Mouse (Mus musculus): ENCODE results near the gene Elp4. TPM values are rescaled to one million over a fixed set of nuclear protein-coding genes. Genes with fewer than 3 reads are reported as not detected.

Elp4 gene
- polyA plus RNA-seq, 1 experiment from 2014 or later, result 11.3 TPM

GRCm38 (mm10) chr2:105659926-105660873, 244.2 kb downstream of the Elp4 start:
- TF ChIP-seq EP300 (IDR thresholded peaks at IDR 0.05) (no peak), CTCF (IDR thresholded peaks at IDR 0.05) (no peak)
- peaks cover 72% of the 10 kb centered on the region for H3K27me3 ChIP-seq (replicated peaks; ENCODE audit: insufficient read depth, low read length)
- ATAC-seq (no peak), DNase-seq (ENCODE audit: low spot score) (no peak)
- H3K4me3 ChIP-seq (ENCODE audit: low read depth, low read length), result no peak overlapping the region
- WGBS, result 2% methylated on average over 41 of the region's 41 CpGs
- H3K4me2 ChIP-seq (replicated peaks; ENCODE audit: low read depth, low read length), result no peak overlapping the region
- no peak overlapping the region for H3K9ac ChIP-seq (replicated peaks; ENCODE audit: low read depth)
- H3K27ac ChIP-seq (ENCODE audit: low read length), result no peak overlapping the region
- no peaks in the 10 kb centered on the region for H3K36me3 ChIP-seq (ENCODE audit: insufficient read depth, low read length)
- H3K4me1 ChIP-seq (ENCODE audit: insufficient read depth, low read depth, low read length), result no peaks in the 10 kb centered on the region
- no peaks in the 10 kb centered on the region for H3K9me3 ChIP-seq (ENCODE audit: low read length)

- Histone ChIP-seq H3K4me3 (ENCODE audit: low read depth, low read length) (no peak overlapping the region), H3K36me3 (ENCODE audit: insufficient read depth, low read length) (no peaks in the 10 kb centered on the region), H3K9ac (replicated peaks; ENCODE audit: low read depth) (no peak overlapping the region), H3K27me3 (replicated peaks; ENCODE audit: insufficient read depth, low read length) (peaks cover 74% of the 10 kb centered on the region), H3K4me1 (ENCODE audit: insufficient read depth, low read depth, low read length) (no peaks in the 10 kb centered on the region), H3K4me2 (replicated peaks; ENCODE audit: low read depth, low read length) (no peak overlapping the region), H3K27ac (ENCODE audit: low read length) (no peak overlapping the region), H3K9me3 (ENCODE audit: low read length) (no peaks in the 10 kb centered on the region)
- TF ChIP-seq EP300 (IDR thresholded peaks at IDR 0.05), result no peak
- TF ChIP-seq CTCF (IDR thresholded peaks at IDR 0.05), result no peak
- WGBS, result 9% methylated on average over 9 of the region's 9 CpGs
- no peak for ATAC-seq
- no peak for DNase-seq (ENCODE audit: low spot score)
Observed at GRCm38 (mm10) chr2:105659350-105659749, 245.0 kb downstream of the Elp4 start.

GRCm38 (mm10) chr2:105656456-105656855, 247.9 kb downstream of the Elp4 start:
- Histone ChIP-seq H3K36me3 (ENCODE audit: insufficient read depth, low read length) (no peaks in the 10 kb centered on the region), H3K27me3 (replicated peaks; ENCODE audit: insufficient read depth, low read length) (peaks cover 52% of the 10 kb centered on the region), H3K4me3 (ENCODE audit: low read depth, low read length) (no peak overlapping the region), H3K4me2 (replicated peaks; ENCODE audit: low read depth, low read length) (no peak overlapping the region), H3K9ac (replicated peaks; ENCODE audit: low read depth) (no peak overlapping the region), H3K4me1 (ENCODE audit: insufficient read depth, low read depth, low read length) (no peaks in the 10 kb centered on the region), H3K27ac (ENCODE audit: low read length) (no peak overlapping the region), H3K9me3 (ENCODE audit: low read length) (no peaks in the 10 kb centered on the region)
- ATAC-seq (no peak), DNase-seq (ENCODE audit: low spot score) (no peak)
- TF ChIP-seq EP300 (IDR thresholded peaks at IDR 0.05) (no peak), CTCF (IDR thresholded peaks at IDR 0.05) (no peak)
- 67% methylated on average over 8 of the region's 8 CpGs for WGBS

Other genes with a start within 250 kb of the Elp4 start
- not detected in 2 replicates for gene Pax6, start 235.7 kb downstream of the Elp4 start, polyA plus RNA-seq (2015; fragmentation: Nextera tagmentation; extraction: Ambion mirVana)
- gene Immp1l, start 74 bp upstream of the Elp4 start, polyA plus RNA-seq (2015; fragmentation: Nextera tagmentation; extraction: Ambion mirVana), result 98.8 TPM in 2 replicates
- gene Dnajc24, start 99.0 kb upstream of the Elp4 start, polyA plus RNA-seq (2015; fragmentation: Nextera tagmentation; extraction: Ambion mirVana), result 26.4 and 28.4 TPM in 2 replicates